Mouse (Mus musculus) cortical plate, adult 2 months (tissue): Measurements from ENCODE around the gene Ift172.

Experiments used
- CTCF ChIP-seq: fragments of 200-500 bp; IDR thresholded peaks from 2 replicates; pipeline ENCODE4 v1.5.1; 2011; ENCODE audit warnings: mild to moderate bottlenecking, control low read depth, low read length; ENCODE audit not compliant: insufficient read depth; ENCODE audit errors: extremely low read depth
- POLR2A ChIP-seq: fragments of 200-500 bp; IDR thresholded peaks from 2 replicates; pipeline ENCODE4 v1.6.1; 2011; ENCODE audit warnings: mild to moderate bottlenecking, low read length, control low read depth; ENCODE audit not compliant: insufficient read depth; ENCODE audit errors: extremely low read depth

DNA sequence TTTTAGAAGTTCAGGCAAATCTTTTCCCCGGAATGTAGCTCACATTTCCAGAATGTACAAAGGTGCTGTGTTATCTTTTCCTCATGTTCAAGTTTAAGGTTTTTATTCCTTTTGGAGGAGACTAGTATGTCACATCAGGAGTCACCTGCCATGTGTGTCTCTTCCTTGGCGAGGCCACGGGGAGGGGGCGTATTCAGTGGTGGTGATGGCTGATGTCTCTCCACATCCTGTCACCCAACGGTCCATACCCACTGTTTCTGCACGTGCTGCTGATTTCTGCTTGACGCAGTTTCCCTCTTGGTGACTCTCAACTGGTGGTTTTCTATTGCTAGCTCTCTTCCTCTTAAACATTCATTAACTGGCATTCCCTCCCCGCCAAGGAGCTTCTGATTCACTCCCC, 21.9 kb upstream of the Ift172 start:
- TF ChIP-seq POLR2A = no peak
- no peak for TF ChIP-seq CTCF
